Mouse (Mus musculus): Measurements from ENCODE around the gene Ntm. TPM values are rescaled to one million over a fixed set of nuclear protein-coding genes. Genes with fewer than 3 reads are reported as not detected.

The Ntm gene
- total RNA-seq, 2 experiments from 2014 or later: not detected

GRCm38 (mm10) chr9:29642997-29643657, 319.8 kb downstream of the Ntm start:
- ATAC-seq (replicated peaks; ENCODE audit: low FRiP score, low TSS enrichment, poor library complexity, severe bottlenecking): peak; percentile 78

DNA sequence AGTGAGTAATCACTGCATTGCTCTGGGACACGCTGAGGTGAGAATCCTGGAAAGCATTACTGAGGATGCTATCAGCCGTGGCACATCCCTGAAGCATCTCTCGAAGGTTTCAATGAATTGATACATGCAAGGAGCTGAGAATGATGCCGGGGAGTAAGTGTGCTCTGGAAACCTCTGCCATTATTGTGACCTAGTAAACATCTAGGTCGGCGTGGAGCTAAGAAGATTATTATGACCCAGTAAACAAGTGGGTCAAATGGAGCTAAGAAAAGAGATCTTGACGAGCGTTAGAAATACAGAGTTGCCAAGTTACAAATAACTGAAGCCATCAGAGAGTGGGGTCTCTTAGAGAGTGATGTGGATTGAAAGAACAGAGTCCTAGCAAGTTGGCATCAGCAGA, 325.6 kb downstream of the Ntm start:
- no peak for ATAC-seq (replicated peaks; ENCODE audit: low FRiP score, low TSS enrichment, poor library complexity, severe bottlenecking)

- ATAC-seq (replicated peaks; ENCODE audit: low FRiP score, low TSS enrichment, poor library complexity, severe bottlenecking): no peak
These were observed 345.8 kb downstream of the Ntm start for GRCm38 (mm10) chr9:29617181-29617580.

DNA sequence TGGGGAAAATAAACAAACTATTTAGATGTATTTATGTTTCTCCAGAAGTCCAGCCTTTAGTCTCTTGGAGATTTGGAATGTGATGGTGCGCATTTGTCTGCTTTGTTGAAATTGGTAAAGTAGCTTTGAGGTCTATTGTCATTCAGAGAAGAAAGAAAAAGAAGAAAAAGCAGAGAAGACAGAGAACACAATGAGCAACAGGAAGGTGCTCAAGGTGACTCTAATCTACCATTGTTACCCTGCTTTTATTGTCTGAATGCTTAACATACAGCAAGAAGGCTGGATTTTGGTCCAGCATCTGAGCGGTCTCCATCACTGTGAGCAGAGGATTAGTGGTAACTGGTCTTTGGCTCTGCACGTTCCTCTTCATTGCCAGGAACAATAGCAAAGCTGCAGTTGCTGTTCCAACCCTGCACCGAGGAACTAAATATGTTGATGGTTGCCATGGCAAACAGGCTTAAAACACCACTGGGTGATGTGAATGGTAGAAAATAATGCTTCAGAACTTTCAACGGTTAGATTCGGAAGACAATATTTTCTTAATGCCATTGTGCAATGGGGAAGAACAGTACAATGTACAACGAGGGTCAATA, 350.8 kb downstream of the Ntm start:
- no peak for ATAC-seq (replicated peaks; ENCODE audit: low FRiP score, low TSS enrichment, poor library complexity, severe bottlenecking)

DNA sequence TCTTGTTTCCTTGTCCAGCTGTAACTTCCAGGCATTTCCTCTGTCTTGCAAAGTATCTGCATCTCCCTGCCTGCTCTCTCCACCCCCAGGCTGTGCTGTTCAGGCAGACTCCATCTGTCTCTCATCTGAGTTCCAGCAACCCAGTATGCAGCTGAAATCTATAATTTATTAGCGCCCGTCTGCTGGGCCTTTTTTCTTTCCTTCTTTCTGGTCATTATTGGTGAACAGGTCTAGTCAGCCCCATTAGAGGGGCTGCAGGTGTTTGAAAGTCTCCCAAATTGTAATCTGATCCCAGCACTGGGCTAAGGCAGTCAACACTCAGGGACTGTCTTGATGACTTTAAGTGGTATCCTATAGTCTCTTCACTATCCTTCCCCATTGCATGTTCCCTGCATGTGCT, 352.1 kb downstream of the Ntm start:
- ATAC-seq (replicated peaks; ENCODE audit: low FRiP score, low TSS enrichment, poor library complexity, severe bottlenecking): no peak

DNA sequence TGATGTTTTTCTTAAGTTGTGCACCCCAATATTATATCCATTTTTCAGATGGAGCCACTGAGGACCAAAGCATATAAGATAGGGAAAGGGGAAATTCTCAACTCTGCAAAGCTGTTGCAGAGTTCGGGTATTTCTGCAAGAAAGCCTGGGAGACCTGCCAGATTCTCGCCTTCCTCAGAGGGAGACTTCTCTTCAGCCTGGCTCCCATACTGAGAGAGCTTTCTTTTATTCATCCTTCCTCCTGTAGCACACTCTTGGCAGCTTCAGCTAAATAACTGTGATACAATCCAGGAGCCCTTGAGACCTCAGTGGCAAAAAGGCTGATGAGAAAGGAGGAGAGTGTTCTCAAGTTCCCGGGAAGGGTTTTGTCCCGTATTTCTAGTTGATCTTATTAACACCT, 365.3 kb downstream of the Ntm start:
- ATAC-seq (replicated peaks; ENCODE audit: low FRiP score, low TSS enrichment, poor library complexity, severe bottlenecking): no peak

DNA sequence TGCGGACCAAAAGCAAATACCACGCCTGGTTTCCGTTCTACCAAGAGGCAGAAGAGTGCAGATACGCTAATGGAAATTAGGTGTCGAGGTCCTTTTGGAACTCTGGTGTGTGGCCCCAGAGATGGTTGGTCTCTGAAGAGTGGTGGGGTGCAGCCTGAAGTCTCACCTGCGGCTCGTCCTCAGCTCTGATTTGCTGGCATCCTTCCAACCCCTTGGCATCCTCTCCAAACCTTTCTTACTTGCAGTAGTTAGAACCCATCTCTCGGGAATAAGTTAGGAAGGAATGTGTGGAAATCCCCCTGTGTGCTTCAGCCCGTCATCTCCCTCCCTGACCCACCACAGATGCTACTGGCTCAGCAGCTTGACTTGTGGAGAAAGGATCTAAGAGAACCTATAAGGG, 367.6 kb downstream of the Ntm start:
- no peak for ATAC-seq (replicated peaks; ENCODE audit: low FRiP score, low TSS enrichment, poor library complexity, severe bottlenecking)

GRCm38 (mm10) chr9:29594537-29595294, 368.2 kb downstream of the Ntm start:
- no peak for ATAC-seq (replicated peaks; ENCODE audit: low FRiP score, low TSS enrichment, poor library complexity, severe bottlenecking)

DNA sequence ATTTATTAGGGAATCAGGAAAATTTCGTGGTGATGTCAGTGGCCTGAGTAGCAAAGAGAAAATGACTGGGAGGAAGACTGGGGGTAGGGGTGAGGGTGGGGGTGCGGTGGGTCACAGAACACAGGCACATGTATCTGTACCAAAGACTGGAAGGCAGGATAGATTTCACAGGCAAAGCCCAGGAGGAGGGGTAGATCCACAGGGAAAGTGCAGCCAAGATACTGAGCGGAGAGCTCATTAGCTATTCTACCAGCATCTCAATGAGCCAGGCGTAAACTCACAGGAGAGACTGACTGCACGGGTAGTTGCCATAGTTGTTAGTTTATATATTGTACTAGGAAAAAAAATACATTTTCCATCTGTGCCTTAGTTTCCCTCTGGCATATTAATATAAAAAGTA, 375.6 kb downstream of the Ntm start:
- no peak for ATAC-seq (replicated peaks; ENCODE audit: low FRiP score, low TSS enrichment, poor library complexity, severe bottlenecking)

- ATAC-seq (replicated peaks; ENCODE audit: low FRiP score, low TSS enrichment, poor library complexity, severe bottlenecking): no peak
These were observed 376.6 kb downstream of the Ntm start for GRCm38 (mm10) chr9:29586381-29586770.

- no peak for ATAC-seq (replicated peaks; ENCODE audit: low FRiP score, low TSS enrichment, poor library complexity, severe bottlenecking)
These were observed 377.1 kb downstream of the Ntm start for GRCm38 (mm10) chr9:29585746-29586380.

DNA sequence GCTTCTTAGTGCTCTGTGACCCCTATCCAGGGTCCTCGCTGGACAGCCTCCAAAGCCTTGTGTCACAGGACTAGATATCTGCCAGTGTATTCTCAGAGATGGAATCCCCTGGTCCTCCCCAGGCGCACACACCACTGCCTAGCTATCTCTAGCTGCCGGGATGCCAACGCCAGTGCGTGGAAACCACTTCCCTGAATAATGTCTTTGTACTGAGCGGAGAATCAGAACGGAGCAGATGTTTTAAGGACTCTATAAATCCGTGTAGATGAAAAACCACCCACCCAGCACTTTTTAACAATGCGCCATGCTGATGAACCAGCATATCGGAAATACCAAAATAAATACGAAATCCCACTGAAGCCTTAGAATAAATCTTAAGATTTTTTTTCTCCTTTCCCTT, 384.7 kb downstream of the Ntm start:
- ATAC-seq (replicated peaks; ENCODE audit: low FRiP score, low TSS enrichment, poor library complexity, severe bottlenecking): no peak

- no peak for ATAC-seq (replicated peaks; ENCODE audit: low FRiP score, low TSS enrichment, poor library complexity, severe bottlenecking)
These were observed 386.8 kb downstream of the Ntm start for GRCm38 (mm10) chr9:29576051-29576533.

- no peak for ATAC-seq (replicated peaks; ENCODE audit: low FRiP score, low TSS enrichment, poor library complexity, severe bottlenecking)
These were observed 388.4 kb downstream of the Ntm start for GRCm38 (mm10) chr9:29574548-29574947.

GRCm38 (mm10) chr9:29568571-29568970, 394.4 kb downstream of the Ntm start:
- no peak for ATAC-seq (replicated peaks; ENCODE audit: low FRiP score, low TSS enrichment, poor library complexity, severe bottlenecking)

DNA sequence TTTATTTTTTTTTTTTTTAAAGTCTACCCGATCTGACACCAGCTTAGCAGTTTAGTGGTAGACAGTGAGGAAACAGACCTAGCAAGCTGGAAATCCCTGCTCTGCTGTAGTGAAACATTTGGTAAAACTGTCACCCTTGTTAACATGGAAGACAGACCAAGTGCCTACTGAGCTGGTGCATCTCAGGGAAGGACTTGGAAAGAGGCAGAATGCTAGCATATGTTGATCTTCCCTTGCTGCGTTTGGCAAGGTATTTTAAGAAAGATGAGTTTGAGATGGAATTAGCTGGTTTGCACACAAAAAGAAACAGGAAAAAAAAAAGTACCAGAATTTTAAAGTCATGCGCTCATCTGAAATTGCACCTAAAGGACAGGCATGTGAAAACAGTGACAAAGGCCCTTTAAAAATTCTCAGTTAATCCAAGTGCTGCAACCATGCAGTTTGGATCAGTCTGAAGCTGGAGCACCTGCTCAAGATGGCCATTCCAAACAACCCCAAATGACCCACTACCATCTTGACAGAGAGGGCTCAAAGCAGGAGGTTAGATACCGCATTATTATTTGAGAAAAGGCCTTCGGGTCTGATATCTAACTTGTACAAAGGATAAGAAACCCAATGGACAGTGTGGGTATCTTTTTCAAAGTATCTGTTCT, 400.4 kb downstream of the Ntm start:
- no peak for ATAC-seq (replicated peaks; ENCODE audit: low FRiP score, low TSS enrichment, poor library complexity, severe bottlenecking)

DNA sequence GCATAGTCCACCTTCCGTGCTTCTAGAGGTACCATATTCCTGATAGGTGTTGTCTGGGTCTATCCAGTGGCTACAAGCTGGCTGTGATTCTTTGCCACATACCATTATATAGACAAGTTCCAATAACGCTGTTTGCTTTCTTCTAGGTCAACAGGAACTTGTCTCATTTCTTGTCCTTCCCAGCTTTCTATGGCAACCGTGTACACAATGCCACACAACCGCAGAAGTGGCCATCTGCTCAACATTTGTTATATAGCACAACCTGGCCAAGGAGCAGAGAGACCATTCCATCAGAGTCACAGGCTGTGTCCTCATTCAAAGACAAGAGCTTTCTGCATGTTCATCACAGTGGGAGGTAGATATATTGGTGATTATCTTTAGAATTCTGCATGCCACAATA, 404.0 kb downstream of the Ntm start:
- ATAC-seq (replicated peaks; ENCODE audit: low FRiP score, low TSS enrichment, poor library complexity, severe bottlenecking): no peak

- ATAC-seq (replicated peaks; ENCODE audit: low FRiP score, low TSS enrichment, poor library complexity, severe bottlenecking): no peak
These were observed 412.4 kb downstream of the Ntm start for GRCm38 (mm10) chr9:29550582-29550981.

GRCm38 (mm10) chr9:29550107-29550506, 412.8 kb downstream of the Ntm start:
- ATAC-seq (replicated peaks; ENCODE audit: low FRiP score, low TSS enrichment, poor library complexity, severe bottlenecking): no peak

GRCm38 (mm10) chr9:29536415-29536814, 426.5 kb downstream of the Ntm start:
- no peak for ATAC-seq (replicated peaks; ENCODE audit: low FRiP score, low TSS enrichment, poor library complexity, severe bottlenecking)

Measured in megakaryocyte-erythroid progenitor cell, adult 5-6 weeks (primary cell).